Mouse (Mus musculus): ENCODE data around the gene Olfr69. TPM values are rescaled to one million over a fixed set of nuclear protein-coding genes. Genes with fewer than 3 reads are reported as not detected.
"Not testable (repeated sequence)": the region's sequence is repeated elsewhere in the genome, so short reads cannot be mapped to it uniquely, and the experiment has no call there.

Gene Olfr69
- polyA plus RNA-seq, 1 experiment, result not detected

GRCm38 (mm10) chr7:103757233-103757632, 14.2 kb downstream of the Olfr69 start, which contains the start of gene Olfr630:
Gene Olfr630 (minus strand): TSS chr7:103757333.
- Histone ChIP-seq H3K4me3 (replicated peaks; ENCODE audit: control insufficient read depth, low read depth, low read length) (no peak within 1 kb of the TSS), H3K4me1 (ENCODE audit: control insufficient read depth, insufficient read depth, low read length) (no peaks in the 10 kb centered on the region), H3K27ac (ENCODE audit: control insufficient read depth, insufficient read depth, low read depth, low read length, poor library complexity) (no peak within 1 kb of the TSS)
- WGBS, result 59% methylated on average over 2 of the region's 2 CpGs
- no peak for TF ChIP-seq POLR2A (IDR thresholded peaks at IDR 0.05; ENCODE audit: borderline replicate concordance, control insufficient read depth, low read depth, low read length)
- no peak for TF ChIP-seq CTCF (IDR thresholded peaks at IDR 0.05; ENCODE audit: control insufficient read depth, insufficient read depth, low read length)

GRCm38 (mm10) chr7:103744843-103745242, 26.6 kb downstream of the Olfr69 start, which contains the start of gene Olfr629:
Gene Olfr629 (minus strand): TSS chr7:103744943.
- Histone ChIP-seq H3K27ac (ENCODE audit: control insufficient read depth, insufficient read depth, low read depth, low read length, poor library complexity) (no peak within 1 kb of the TSS), H3K4me1 (ENCODE audit: control insufficient read depth, insufficient read depth, low read length) (no peaks in the 10 kb centered on the region), H3K4me3 (replicated peaks; ENCODE audit: control insufficient read depth, low read depth, low read length) (no peak within 1 kb of the TSS)
- TF ChIP-seq POLR2A (IDR thresholded peaks at IDR 0.05; ENCODE audit: borderline replicate concordance, control insufficient read depth, low read depth, low read length) (no peak), CTCF (IDR thresholded peaks at IDR 0.05; ENCODE audit: control insufficient read depth, insufficient read depth, low read length) (no peak)
- WGBS, result 73% methylated on average over 2 of the region's 2 CpGs

- Histone ChIP-seq H3K27ac (ENCODE audit: control insufficient read depth, insufficient read depth, low read depth, low read length, poor library complexity) (no peak within 1 kb of the TSS), H3K4me1 (ENCODE audit: control insufficient read depth, insufficient read depth, low read length) (no peaks in the 10 kb centered on the region), H3K4me3 (replicated peaks; ENCODE audit: control insufficient read depth, low read depth, low read length) (no peak within 1 kb of the TSS)
- WGBS, result 79% methylated on average over 1 of the region's 1 CpGs
- no peak for TF ChIP-seq CTCF (IDR thresholded peaks at IDR 0.05; ENCODE audit: control insufficient read depth, insufficient read depth, low read length)
- TF ChIP-seq POLR2A (IDR thresholded peaks at IDR 0.05; ENCODE audit: borderline replicate concordance, control insufficient read depth, low read depth, low read length), result no peak
Measured at GRCm38 (mm10) chr7:103730074-103730473, 41.3 kb downstream of the Olfr69 start, which contains the start of gene Olfr628. Gene Olfr628 (plus strand): TSS chr7:103730374.

GRCm38 (mm10) chr7:103716398-103716797, 55.0 kb downstream of the Olfr69 start:
- WGBS, result 81% methylated on average over 1 of the region's 1 CpGs
- H3K27ac ChIP-seq (ENCODE audit: control insufficient read depth, insufficient read depth, low read depth, low read length, poor library complexity); H3K4me1 ChIP-seq (ENCODE audit: control insufficient read depth, insufficient read depth, low read length): not testable (repeated sequence)

More at GRCm38 (mm10) chr7:103716398-103716797, 55.0 kb downstream of the Olfr69 start:
- not testable (repeated sequence) for H3K4me3 ChIP-seq (replicated peaks; ENCODE audit: control insufficient read depth, low read depth, low read length)

Other genes starting within 250 kb of the Olfr69 start
- gene Olfr612, start 228.9 kb downstream of the Olfr69 start, polyA plus RNA-seq (2011; ENCODE audit: insufficient read depth, insufficient read length, low replicate concordance, missing spikeins), result not detected in 2 replicates
- gene Olfr613, start 223.5 kb downstream of the Olfr69 start, polyA plus RNA-seq (2011; ENCODE audit: insufficient read depth, insufficient read length, low replicate concordance, missing spikeins), result not detected in 2 replicates
- gene Olfr615, start 215.5 kb downstream of the Olfr69 start, polyA plus RNA-seq (2011; ENCODE audit: insufficient read depth, insufficient read length, low replicate concordance, missing spikeins), result not detected in 2 replicates
- not detected in 2 replicates for gene Olfr616, start 202.5 kb downstream of the Olfr69 start, polyA plus RNA-seq (2011; ENCODE audit: insufficient read depth, insufficient read length, low replicate concordance, missing spikeins)
- not detected in 2 replicates for gene Olfr617, start 198.5 kb downstream of the Olfr69 start, polyA plus RNA-seq (2011; ENCODE audit: insufficient read depth, insufficient read length, low replicate concordance, missing spikeins)
- not detected in 2 replicates for gene Olfr618, start 181.5 kb downstream of the Olfr69 start, polyA plus RNA-seq (2011; ENCODE audit: insufficient read depth, insufficient read length, low replicate concordance, missing spikeins)
- not detected in 2 replicates for gene Olfr619, start 171.0 kb downstream of the Olfr69 start, polyA plus RNA-seq (2011; ENCODE audit: insufficient read depth, insufficient read length, low replicate concordance, missing spikeins)
- gene Olfr620, start 159.1 kb downstream of the Olfr69 start, polyA plus RNA-seq (2011; ENCODE audit: insufficient read depth, insufficient read length, low replicate concordance, missing spikeins), result 0.68 and 2.1 TPM in 2 replicates
- not detected in 2 replicates for gene Olfr622, start 128.9 kb downstream of the Olfr69 start, polyA plus RNA-seq (2011; ENCODE audit: insufficient read depth, insufficient read length, low replicate concordance, missing spikeins)
- gene Olfr623, start 107.9 kb downstream of the Olfr69 start, polyA plus RNA-seq (2011; ENCODE audit: insufficient read depth, insufficient read length, low replicate concordance, missing spikeins), result not detected in 2 replicates
- 0.25 and 0.45 TPM in 2 replicates for gene Olfr624, start 100.4 kb downstream of the Olfr69 start, polyA plus RNA-seq (2011; ENCODE audit: insufficient read depth, insufficient read length, low replicate concordance, missing spikeins)
- not detected in 2 replicates for gene Olfr625-ps1, start 88.9 kb downstream of the Olfr69 start, polyA plus RNA-seq (2011; ENCODE audit: insufficient read depth, insufficient read length, low replicate concordance, missing spikeins)
- gene Olfr243, start 56.9 kb downstream of the Olfr69 start, polyA plus RNA-seq (2011; ENCODE audit: insufficient read depth, insufficient read length, low replicate concordance, missing spikeins), result 0.27 and 0.40 TPM in 2 replicates
- gene Olfr628, start 41.2 kb downstream of the Olfr69 start, polyA plus RNA-seq (2011; ENCODE audit: insufficient read depth, insufficient read length, low replicate concordance, missing spikeins), result not detected in 2 replicates
- gene Olfr629, start 26.7 kb downstream of the Olfr69 start, polyA plus RNA-seq (2011; ENCODE audit: insufficient read depth, insufficient read length, low replicate concordance, missing spikeins), result 1.2 TPM in 1 of 2 replicates, not detected in the other
- gene Olfr630, start 14.3 kb downstream of the Olfr69 start, polyA plus RNA-seq (2011; ENCODE audit: insufficient read depth, insufficient read length, low replicate concordance, missing spikeins), result not detected in 2 replicates
- gene Olfr68, start 8.1 kb upstream of the Olfr69 start, polyA plus RNA-seq (2011; ENCODE audit: insufficient read depth, insufficient read length, low replicate concordance, missing spikeins), result 0.36 TPM in 1 of 2 replicates, not detected in the other
- gene Olfr67, start 20.2 kb upstream of the Olfr69 start, polyA plus RNA-seq (2011; ENCODE audit: insufficient read depth, insufficient read length, low replicate concordance, missing spikeins), result 0.25 TPM in 1 of 2 replicates, not detected in the other
- 16,360 and 37,491 TPM in 2 replicates for gene Hbb-bt, start 42.4 kb upstream of the Olfr69 start, polyA plus RNA-seq (2011; ENCODE audit: insufficient read depth, insufficient read length, low replicate concordance, missing spikeins)
- gene Hbb-bs, start 56.5 kb upstream of the Olfr69 start, polyA plus RNA-seq (2011; ENCODE audit: insufficient read depth, insufficient read length, low replicate concordance, missing spikeins), result 44,806 and 110,365 TPM in 2 replicates
- not detected in 2 replicates for gene Hbb-bh2, start 68.9 kb upstream of the Olfr69 start, polyA plus RNA-seq (2011; ENCODE audit: insufficient read depth, insufficient read length, low replicate concordance, missing spikeins)
- gene Hbb-bh1, start 71.6 kb upstream of the Olfr69 start, polyA plus RNA-seq (2011; ENCODE audit: insufficient read depth, insufficient read length, low replicate concordance, missing spikeins), result 1.6 TPM in 1 of 2 replicates, not detected in the other
- 1.6 TPM in 1 of 2 replicates, not detected in the other for gene Hbb-y, start 81.6 kb upstream of the Olfr69 start, polyA plus RNA-seq (2011; ENCODE audit: insufficient read depth, insufficient read length, low replicate concordance, missing spikeins)
- gene Olfr66, start 114.7 kb upstream of the Olfr69 start, polyA plus RNA-seq (2011; ENCODE audit: insufficient read depth, insufficient read length, low replicate concordance, missing spikeins), result not detected in 2 replicates
- not detected in 2 replicates for gene Olfr64, start 122.9 kb upstream of the Olfr69 start, polyA plus RNA-seq (2011; ENCODE audit: insufficient read depth, insufficient read length, low replicate concordance, missing spikeins)
- gene Olfr65, start 131.9 kb upstream of the Olfr69 start, polyA plus RNA-seq (2011; ENCODE audit: insufficient read depth, insufficient read length, low replicate concordance, missing spikeins), result not detected in 2 replicates
- not detected in 2 replicates for gene Olfr631, start 157.2 kb upstream of the Olfr69 start, polyA plus RNA-seq (2011; ENCODE audit: insufficient read depth, insufficient read length, low replicate concordance, missing spikeins)
- gene Olfr632, start 162.8 kb upstream of the Olfr69 start, polyA plus RNA-seq (2011; ENCODE audit: insufficient read depth, insufficient read length, low replicate concordance, missing spikeins), result not detected in 2 replicates
- gene Olfr633, start 172.8 kb upstream of the Olfr69 start, polyA plus RNA-seq (2011; ENCODE audit: insufficient read depth, insufficient read length, low replicate concordance, missing spikeins), result 0.25 TPM in 1 of 2 replicates, not detected in the other
- gene Olfr635, start 199.6 kb upstream of the Olfr69 start, polyA plus RNA-seq (2011; ENCODE audit: insufficient read depth, insufficient read length, low replicate concordance, missing spikeins), result not detected in 2 replicates
- gene Olfr638, start 227.2 kb upstream of the Olfr69 start, polyA plus RNA-seq (2011; ENCODE audit: insufficient read depth, insufficient read length, low replicate concordance, missing spikeins), result not detected in 2 replicates
- not detected in 2 replicates for gene Olfr639, start 245.7 kb upstream of the Olfr69 start, polyA plus RNA-seq (2011; ENCODE audit: insufficient read depth, insufficient read length, low replicate concordance, missing spikeins)